Mouse (Mus musculus): Measurements from ENCODE around the gene Gm43518. TPM values are rescaled to one million over a fixed set of nuclear protein-coding genes. Genes with fewer than 3 reads are reported as not detected.

The Gm43518 gene
- total RNA-seq (2012; rRNA removed) (1.5 and 2.1 TPM in 2 replicates), polyA plus RNA-seq (2012; ENCODE audit: insufficient read depth in 1 of 2, insufficient read length in 2 of 2, low read depth in 1 of 2, low replicate concordance in 2 of 2, missing spikeins in 1 of 2) (1 to 10 TPM in 1 of 2 experiments, not detected in 1; 3.6 TPM)

DNA sequence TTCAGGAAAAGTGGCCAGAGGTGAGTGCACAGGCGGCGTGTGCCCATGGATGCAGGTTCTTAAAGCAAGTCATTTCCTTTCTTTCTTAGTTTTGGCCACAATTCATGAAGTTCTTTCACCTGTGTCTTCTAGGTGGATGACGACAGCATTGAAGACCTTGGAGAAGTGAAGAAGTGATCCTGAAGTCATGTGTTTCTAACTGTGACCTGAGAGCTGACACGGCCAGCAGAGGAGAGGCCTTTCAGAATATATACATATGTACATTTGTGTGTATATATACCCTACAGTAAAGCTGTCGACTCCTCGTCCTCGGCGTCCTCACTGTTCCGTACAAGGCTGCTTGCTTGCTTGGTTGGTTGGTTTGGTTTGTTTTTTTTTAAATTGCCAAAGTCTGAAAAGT is at the start of gene Gm43518:
Gene Gm43518, plus strand, starts transcription at position 301 of the 400 bp plus-strand sequence.
- Histone ChIP-seq H3K27ac (ENCODE audit: control insufficient read depth, low read depth, low read length) (no peak within 1 kb of the TSS), H3K79me2 (ENCODE audit: control insufficient read depth, insufficient read depth, low read length, poor library complexity) (peaks cover 6% of the 10 kb centered on the region), H3K27me3 (ENCODE audit: control insufficient read depth in 1 of 2, insufficient read depth in 2 of 2, low read length in 2 of 2) (no peaks in the 10 kb centered on the region), H3K4me3 (ENCODE audit: control insufficient read depth in 1 of 2, insufficient read depth in 1 of 2, low read depth in 2 of 2, low read length in 2 of 2) (no peak within 1 kb of the TSS), H3K4me1 (ENCODE audit: control insufficient read depth in 1 of 2, insufficient read depth in 2 of 2, low read length in 2 of 2) (peaks cover 0 to 9% of the 10 kb centered on the region in 2 experiments; a peak in 2 of 4 replicates), H3K36me3 (ENCODE audit: control insufficient read depth in 1 of 2, insufficient read depth in 2 of 2, low read length in 2 of 2) (peaks cover 5 to 10% of the 10 kb centered on the region in 2 experiments), H3K9me3 (replicated peaks; ENCODE audit: insufficient read depth, low read length) (no peaks in the 10 kb centered on the region), H3K9ac (ENCODE audit: control insufficient read depth, low read depth, low read length, poor library complexity, severe bottlenecking) (no peak within 1 kb of the TSS)
- no peak for DNase-seq (ENCODE audit: low read depth, low spot score)
- TF ChIP-seq MXI1 (IDR thresholded peaks at IDR 0.05; ENCODE audit: low read depth, low read length) (no peak), MYC (IDR thresholded peaks at IDR 0.05; ENCODE audit: low read depth, low read length) (no peak), NRF1 (IDR thresholded peaks at IDR 0.05; ENCODE audit: insufficient read depth, low read depth, low read length, poor library complexity, severe bottlenecking) (no peak), ETS1 (IDR thresholded peaks at IDR 0.05; ENCODE audit: low read depth, low read length) (no peak), KAT2A (conservative IDR thresholded peaks at IDR 0.05; ENCODE audit: low read depth, low read length) (no peak), EP300 (IDR thresholded peaks at IDR 0.05; ENCODE audit: low read depth in 1 of 2, low read length in 2 of 2) (no peak), ZC3H11A (IDR thresholded peaks at IDR 0.05; ENCODE audit: low read depth, low read length) (no peak), GABPA (IDR thresholded peaks at IDR 0.05; ENCODE audit: low read depth, low read length) (no peak), RCOR1 (IDR thresholded peaks at IDR 0.05; ENCODE audit: low read depth, low read length) (no peak), MAX (IDR thresholded peaks at IDR 0.05; ENCODE audit: low read length) (no peak), TBP (IDR thresholded peaks at IDR 0.05; ENCODE audit: low read depth, low read length) (no peak)

DNA sequence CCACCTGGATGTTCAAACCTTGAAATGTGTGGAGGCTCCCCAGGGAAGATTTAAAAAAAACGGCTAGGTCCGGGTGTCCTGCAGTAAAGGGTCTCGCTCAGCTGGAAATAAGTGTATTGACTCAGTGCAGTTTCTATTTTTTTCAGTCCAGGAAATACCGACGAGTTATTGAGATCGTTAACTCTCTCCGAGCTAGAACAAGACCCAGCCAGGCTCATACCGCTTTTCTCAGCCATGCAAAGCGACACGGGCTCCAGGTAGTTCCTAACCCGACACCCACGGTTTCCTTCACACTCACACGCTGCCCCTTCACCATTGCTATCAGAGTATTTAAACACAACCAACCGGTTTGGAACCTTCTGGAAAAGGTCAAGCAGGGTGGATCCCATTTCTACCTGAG is 49.2 kb upstream of the Gm43518 start:
- H3K4me3 ChIP-seq (ENCODE audit: control insufficient read depth in 1 of 2, insufficient read depth in 1 of 2, low read depth in 2 of 2, low read length in 2 of 2): no peak overlapping the region
- DNase-seq (ENCODE audit: low read depth, low spot score): no peak
- no peaks in the 10 kb centered on the region for H3K79me2 ChIP-seq (ENCODE audit: control insufficient read depth, insufficient read depth, low read length, poor library complexity)
- peaks cover 0 to 3% of the 10 kb centered on the region in 2 experiments for H3K27me3 ChIP-seq (ENCODE audit: control insufficient read depth in 1 of 2, insufficient read depth in 2 of 2, low read length in 2 of 2)
- no peak for TF ChIP-seq NRF1 (IDR thresholded peaks at IDR 0.05; ENCODE audit: insufficient read depth, low read depth, low read length, poor library complexity, severe bottlenecking)
- no peak for TF ChIP-seq TCF12 (IDR thresholded peaks at IDR 0.05; ENCODE audit: low read depth, low read length)
- no peak for TF ChIP-seq USF2 (IDR thresholded peaks at IDR 0.05; ENCODE audit: borderline replicate concordance in 1 of 2, insufficient read depth in 1 of 2, low read depth in 1 of 2, low read length in 2 of 2)
- TF ChIP-seq POLR2AphosphoS5 (IDR thresholded peaks at IDR 0.05; ENCODE audit: borderline replicate concordance, low read depth, low read length): no peak
- TF ChIP-seq RCOR1 (IDR thresholded peaks at IDR 0.05; ENCODE audit: low read depth, low read length): no peak
- no peak for TF ChIP-seq CHD2 (IDR thresholded peaks at IDR 0.05; ENCODE audit: low read length)
- no peak for TF ChIP-seq MYC (IDR thresholded peaks at IDR 0.05; ENCODE audit: low read depth, low read length)
- TF ChIP-seq TAL1 (IDR thresholded peaks at IDR 0.05; ENCODE audit: low read length): no peak
- TF ChIP-seq HCFC1 (IDR thresholded peaks at IDR 0.05; ENCODE audit: low read depth, low read length): no peak
- TF ChIP-seq MAX (IDR thresholded peaks at IDR 0.05; ENCODE audit: low read length): no peak
- no peak for TF ChIP-seq NELFE (IDR thresholded peaks at IDR 0.05; ENCODE audit: low read depth, low read length)
- no peak for TF ChIP-seq ELF1 (IDR thresholded peaks at IDR 0.05; ENCODE audit: low read depth, low read length)
- no peak for TF ChIP-seq JUND (IDR thresholded peaks at IDR 0.05; ENCODE audit: low read depth, low read length)
- TF ChIP-seq USF1 (IDR thresholded peaks at IDR 0.05; ENCODE audit: low read depth, low read length): no peak
- no peak for TF ChIP-seq BHLHE40 (IDR thresholded peaks at IDR 0.05; ENCODE audit: borderline replicate concordance, low read depth, low read length)
- TF ChIP-seq SMC3 (IDR thresholded peaks at IDR 0.05; ENCODE audit: low read depth, low read length): no peak
- TF ChIP-seq CTCF (IDR thresholded peaks at IDR 0.05 in 2 of 3, conservative IDR thresholded peaks at IDR 0.05 in 1 of 3; ENCODE audit: control insufficient read depth in 1 of 3, insufficient read depth in 1 of 3, low read depth in 2 of 3, low read length in 3 of 3, poor library complexity in 1 of 3, severe bottlenecking in 1 of 3): no peak
- TF ChIP-seq RAD21 (IDR thresholded peaks at IDR 0.05; ENCODE audit: low read depth, low read length): no peak
- TF ChIP-seq GABPA (IDR thresholded peaks at IDR 0.05; ENCODE audit: low read depth, low read length): no peak
- H3K36me3 ChIP-seq (ENCODE audit: control insufficient read depth in 1 of 2, insufficient read depth in 2 of 2, low read length in 2 of 2): no peaks in the 10 kb centered on the region
- no peak overlapping the region for H3K27ac ChIP-seq (ENCODE audit: control insufficient read depth, low read depth, low read length)
- no peaks in the 10 kb centered on the region for H3K9me3 ChIP-seq (replicated peaks; ENCODE audit: insufficient read depth, low read length)
- no peaks in the 10 kb centered on the region for H3K4me1 ChIP-seq (ENCODE audit: control insufficient read depth in 1 of 2, insufficient read depth in 2 of 2, low read length in 2 of 2)
- no peak overlapping the region for H3K9ac ChIP-seq (ENCODE audit: control insufficient read depth, low read depth, low read length, poor library complexity, severe bottlenecking)

Data from MEL (cell line).